Mouse (Mus musculus): ENCODE measurements around the gene Txk. TPM values are rescaled to one million over a fixed set of nuclear protein-coding genes. Genes with fewer than 3 reads are reported as not detected.
A peak's percentile ranks its signal among the peaks of the same experiment; 100 is the strongest.

Gene Txk
- polyA plus RNA-seq, 1 experiment from 2014 or later, result 0.14 TPM

DNA sequence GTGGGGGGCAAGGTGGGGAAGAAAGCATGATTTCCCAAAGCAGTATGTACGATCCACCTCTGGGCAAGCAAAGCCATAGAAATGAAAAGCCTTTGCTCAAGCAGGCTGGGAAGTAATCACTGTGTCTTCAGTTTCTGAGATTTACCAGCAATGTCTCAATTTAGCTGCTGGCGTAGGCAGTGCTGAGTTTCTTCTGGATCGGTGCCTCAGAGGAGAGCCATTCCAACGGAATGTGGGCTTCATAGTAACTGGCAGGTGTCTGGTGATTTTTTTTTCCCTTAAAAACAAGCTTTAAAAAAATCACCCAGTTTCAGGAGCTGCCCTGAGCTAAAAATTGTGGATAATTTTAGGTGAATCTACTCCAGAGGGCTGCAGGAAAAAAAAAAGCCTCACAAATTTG, 5.2 kb downstream of the Txk start:
- 70% methylated on average over 4 of the region's 4 CpGs for WGBS
- H3K4me1 ChIP-seq, result no peaks in the 10 kb centered on the region

DNA sequence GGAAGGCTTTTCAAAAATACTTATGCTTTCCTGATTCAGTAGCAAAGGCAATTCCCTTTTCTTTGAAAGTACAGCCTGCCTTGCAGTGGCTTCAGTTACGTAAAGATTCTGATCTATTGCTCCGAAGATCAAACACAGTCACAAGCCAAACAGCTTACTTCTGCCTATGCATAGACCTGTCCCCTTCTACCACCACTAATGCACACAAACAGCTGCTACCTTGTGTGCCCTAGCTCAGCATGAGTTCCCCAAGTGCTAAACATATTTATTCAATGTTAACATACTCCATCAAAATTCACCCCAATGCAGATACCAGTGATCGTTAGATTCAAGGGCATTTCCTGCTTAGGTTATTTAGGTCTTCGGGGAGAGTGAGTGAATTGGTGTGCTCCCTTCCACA, 6.1 kb downstream of the Txk start:
- no peak overlapping the region for H3K9ac ChIP-seq
- no peaks in the 10 kb centered on the region for H3K27me3 ChIP-seq (replicated peaks)
- H3K4me3 ChIP-seq, result no peak overlapping the region
- H3K27ac ChIP-seq, result no peak overlapping the region
- no peaks in the 10 kb centered on the region for H3K36me3 ChIP-seq (replicated peaks)
- no peak overlapping the region for H3K4me2 ChIP-seq
- WGBS, result 81% methylated on average over 4 of the region's 4 CpGs
- no peak for ATAC-seq (replicated peaks)
- H3K4me1 ChIP-seq, result no peaks in the 10 kb centered on the region
- no peaks in the 10 kb centered on the region for H3K9me3 ChIP-seq

More for the DNA sequence above, 5.2 kb downstream of the Txk start:
- Histone ChIP-seq H3K4me2 (no peak overlapping the region), H3K9me3 (no peaks in the 10 kb centered on the region), H3K4me3 (no peak overlapping the region), H3K27me3 (replicated peaks) (no peaks in the 10 kb centered on the region), H3K9ac (no peak overlapping the region), H3K27ac (no peak overlapping the region), H3K36me3 (replicated peaks) (no peaks in the 10 kb centered on the region)
- no peak for ATAC-seq (replicated peaks)

DNA sequence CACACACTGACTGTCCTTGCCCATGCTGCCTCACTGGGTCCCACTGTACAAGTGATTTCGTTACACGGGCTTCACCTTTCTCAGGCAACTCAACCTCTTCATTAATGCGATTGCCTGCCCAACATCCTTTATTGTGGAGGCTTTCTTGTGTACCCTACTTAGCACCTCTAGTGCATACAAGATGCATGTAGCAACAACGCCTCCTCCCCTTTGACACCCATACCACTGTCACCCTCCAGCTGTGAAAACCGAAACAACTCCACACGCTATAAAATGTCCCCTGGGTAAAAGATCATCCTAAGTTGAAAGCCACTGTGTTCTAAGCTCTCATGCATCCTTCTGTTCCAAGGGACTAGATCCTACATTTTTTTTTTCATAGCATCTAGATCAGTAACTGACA, 9.5 kb downstream of the Txk start:
- WGBS, result 96% methylated on average over 6 of the region's 6 CpGs
- ATAC-seq (replicated peaks), result no peak
- no peak overlapping the region for H3K9ac ChIP-seq
- no peaks in the 10 kb centered on the region for H3K4me1 ChIP-seq
- no peak overlapping the region for H3K4me2 ChIP-seq
- no peaks in the 10 kb centered on the region for H3K27me3 ChIP-seq (replicated peaks)
- H3K36me3 ChIP-seq (replicated peaks), result no peaks in the 10 kb centered on the region
- H3K27ac ChIP-seq, result no peak overlapping the region
- H3K4me3 ChIP-seq, result no peak overlapping the region
- H3K9me3 ChIP-seq, result no peaks in the 10 kb centered on the region

DNA sequence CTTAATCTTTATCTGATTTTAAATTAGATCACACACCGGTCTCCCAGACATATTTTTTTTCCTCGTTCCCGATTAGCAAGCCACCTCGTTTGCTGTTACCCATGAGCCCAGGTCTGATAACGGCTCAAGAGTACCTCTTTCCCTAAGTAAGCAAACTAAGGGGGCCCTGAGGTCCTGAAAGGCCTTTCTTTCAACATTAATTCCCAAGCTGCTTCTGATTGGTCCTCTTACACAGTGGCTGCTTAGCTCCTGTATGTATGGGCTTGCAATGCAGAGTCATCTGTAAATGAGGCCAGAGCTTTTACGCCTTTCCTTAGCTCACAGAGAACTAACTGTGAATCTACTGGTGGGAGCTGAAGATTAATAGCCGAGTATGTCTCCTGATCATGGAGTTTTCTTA, 15.7 kb downstream of the Txk start:
- Histone ChIP-seq H3K4me2 (no peak overlapping the region), H3K36me3 (replicated peaks) (no peaks in the 10 kb centered on the region), H3K9me3 (no peaks in the 10 kb centered on the region), H3K4me3 (no peak overlapping the region), H3K27me3 (replicated peaks) (no peaks in the 10 kb centered on the region), H3K4me1 (no peaks in the 10 kb centered on the region), H3K27ac (no peak overlapping the region), H3K9ac (no peak overlapping the region)
- WGBS, result 82% methylated on average over 7 of the region's 7 CpGs
- no peak for ATAC-seq (replicated peaks)

DNA sequence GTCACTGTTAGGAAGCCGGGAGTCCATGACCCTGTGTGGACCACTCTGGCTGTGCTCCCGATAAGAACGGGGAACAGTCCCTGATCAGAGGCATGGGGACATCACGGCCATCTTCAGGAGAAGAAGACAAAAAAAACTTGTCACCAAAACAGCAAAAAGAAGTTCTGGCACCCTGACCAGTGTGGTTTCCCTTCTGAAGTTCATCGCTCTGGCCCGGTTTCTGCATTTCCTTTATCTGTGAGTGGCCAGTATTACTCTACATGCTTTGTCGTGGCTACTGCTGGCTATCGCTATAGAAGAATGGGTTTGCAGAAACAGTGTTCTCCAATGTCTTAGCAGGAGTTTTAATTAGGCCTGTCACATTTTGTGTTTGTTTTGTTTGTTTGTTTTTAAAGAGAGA, 16.1 kb downstream of the Txk start:
- Histone ChIP-seq H3K9me3 (no peaks in the 10 kb centered on the region), H3K36me3 (replicated peaks) (no peaks in the 10 kb centered on the region), H3K27me3 (replicated peaks) (no peaks in the 10 kb centered on the region), H3K9ac (no peak overlapping the region), H3K4me3 (no peak overlapping the region), H3K27ac (no peak overlapping the region), H3K4me1 (no peaks in the 10 kb centered on the region), H3K4me2 (no peak overlapping the region)
- 79% methylated on average over 8 of the region's 8 CpGs for WGBS
- ATAC-seq (replicated peaks), result no peak

DNA sequence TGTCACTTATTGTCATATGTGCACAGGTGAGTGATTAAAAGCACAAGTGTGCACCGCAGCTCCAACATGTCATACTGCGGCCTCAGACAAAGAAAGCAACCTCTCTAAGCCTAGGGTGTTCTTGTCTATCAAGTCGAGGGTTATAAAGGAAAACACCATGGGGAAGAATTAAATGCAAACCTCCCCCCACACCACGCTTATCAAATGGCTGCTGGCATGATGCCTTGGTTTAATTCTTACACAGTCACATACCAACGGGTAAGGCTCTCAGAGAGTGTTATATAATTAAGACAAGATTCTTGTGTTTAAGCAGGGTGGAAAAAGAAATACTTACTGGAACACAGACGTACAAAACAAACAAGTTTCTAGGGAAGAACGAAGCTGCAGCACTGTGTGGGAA, 16.8 kb downstream of the Txk start:
- Histone ChIP-seq H3K9me3 (no peaks in the 10 kb centered on the region), H3K36me3 (replicated peaks) (no peaks in the 10 kb centered on the region)

DNA sequence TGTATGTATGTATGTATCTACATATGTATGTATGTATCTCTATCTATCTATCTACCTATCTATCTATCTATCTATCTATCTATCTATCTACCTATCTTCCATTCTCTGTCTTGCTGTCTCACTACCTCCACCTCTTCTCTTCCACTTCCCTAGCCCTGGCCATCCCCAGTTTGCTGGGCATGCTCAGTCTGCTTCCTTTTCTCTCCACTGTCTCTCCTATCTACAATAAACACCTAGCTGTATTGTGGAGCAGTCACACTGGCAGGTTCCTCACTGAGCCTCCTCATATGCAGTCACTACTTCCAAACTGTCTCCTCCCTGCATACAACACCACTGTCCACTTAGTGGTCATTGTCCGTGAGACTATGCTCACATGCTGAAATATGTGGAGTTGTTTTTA, 19.7 kb downstream of the Txk start:
- H3K9ac ChIP-seq, result no peak overlapping the region
- no peak overlapping the region for H3K4me3 ChIP-seq
- WGBS, result 94% methylated on average over 1 of the region's 1 CpGs
- H3K27ac ChIP-seq, result no peak overlapping the region
- no peaks in the 10 kb centered on the region for H3K4me1 ChIP-seq
- H3K4me2 ChIP-seq, result no peak overlapping the region
- H3K9me3 ChIP-seq, result no peaks in the 10 kb centered on the region
- no peak for ATAC-seq (replicated peaks)
- no peaks in the 10 kb centered on the region for H3K27me3 ChIP-seq (replicated peaks)
- no peaks in the 10 kb centered on the region for H3K36me3 ChIP-seq (replicated peaks)

More for the DNA sequence above, 16.8 kb downstream of the Txk start:
- no peaks in the 10 kb centered on the region for H3K4me1 ChIP-seq
- no peak for ATAC-seq (replicated peaks)
- H3K4me2 ChIP-seq, result no peak overlapping the region
- 48% methylated on average over 7 of the region's 7 CpGs for WGBS
- H3K9ac ChIP-seq, result no peak overlapping the region
- no peaks in the 10 kb centered on the region for H3K27me3 ChIP-seq (replicated peaks)
- no peak overlapping the region for H3K27ac ChIP-seq
- no peak overlapping the region for H3K4me3 ChIP-seq

DNA sequence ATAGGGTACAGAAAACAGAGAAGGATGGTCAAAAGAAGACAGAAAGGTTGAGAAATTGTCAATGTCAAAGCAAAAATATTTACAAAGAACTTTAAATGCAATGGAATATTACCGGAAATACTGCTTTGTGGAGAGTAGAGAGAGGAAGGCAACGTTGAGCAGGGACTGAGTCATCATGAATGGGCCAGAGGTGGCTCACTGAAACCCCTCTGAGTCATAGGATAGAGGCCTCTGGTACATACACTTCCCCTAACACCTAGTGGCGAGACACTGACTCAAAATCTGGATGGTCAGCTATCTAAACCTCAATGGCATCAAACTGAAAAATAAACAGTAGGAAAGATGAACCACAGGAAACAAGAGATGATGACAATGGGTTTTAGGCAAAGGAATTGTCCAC, 27.2 kb downstream of the Txk start:
- Histone ChIP-seq H3K4me1 (no peaks in the 10 kb centered on the region), H3K4me2 (no peak overlapping the region), H3K9me3 (no peaks in the 10 kb centered on the region), H3K36me3 (replicated peaks) (no peaks in the 10 kb centered on the region), H3K4me3 (no peak overlapping the region), H3K27me3 (replicated peaks) (no peaks in the 10 kb centered on the region), H3K27ac (no peak overlapping the region), H3K9ac (no peak overlapping the region)
- ATAC-seq (replicated peaks), result no peak
- WGBS, result 87% methylated on average over 3 of the region's 3 CpGs

DNA sequence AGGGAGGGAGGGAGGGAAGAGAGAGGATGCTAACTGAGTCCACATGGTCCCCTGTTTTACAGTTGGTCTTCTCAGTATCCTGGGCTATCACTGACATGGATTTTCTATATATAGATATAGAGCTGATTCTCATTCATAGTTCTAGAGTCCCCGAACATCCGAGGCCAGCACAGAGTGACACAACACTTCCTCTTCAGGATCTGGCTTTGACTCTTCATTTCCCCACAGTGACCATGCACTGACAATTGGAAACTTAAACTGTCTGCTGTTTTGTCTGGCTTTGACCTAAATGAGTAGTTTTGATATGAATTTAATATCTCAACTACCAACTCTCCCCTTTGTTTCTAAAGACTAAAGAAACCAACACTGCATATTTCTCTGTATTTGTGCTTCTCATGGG, 29.1 kb downstream of the Txk start:
- Histone ChIP-seq H3K27me3 (replicated peaks) (no peaks in the 10 kb centered on the region), H3K4me3 (no peak overlapping the region)
- 82% methylated on average over 2 of the region's 2 CpGs for WGBS

DNA sequence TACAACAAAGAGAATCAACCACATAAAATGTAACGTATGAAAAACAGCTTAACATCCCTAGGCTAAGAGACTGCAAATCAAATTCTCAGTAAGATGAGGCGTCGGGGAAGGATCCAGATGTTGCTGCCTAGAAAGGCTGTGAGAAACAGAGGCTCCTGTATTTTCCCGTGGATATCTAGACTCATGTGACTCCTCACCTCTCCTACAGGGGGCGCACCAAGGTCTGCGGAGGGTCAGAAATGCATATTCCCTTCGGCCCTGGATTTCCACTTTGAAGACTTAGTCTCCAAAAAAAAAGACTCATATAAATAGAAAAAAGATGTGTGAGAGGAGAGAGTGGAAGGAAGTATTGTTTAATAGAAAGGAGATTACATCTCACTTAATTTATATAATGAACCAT, 32.0 kb downstream of the Txk start:
- Histone ChIP-seq H3K4me2 (no peak overlapping the region), H3K4me3 (no peak overlapping the region), H3K4me1 (no peaks in the 10 kb centered on the region), H3K9ac (no peak overlapping the region), H3K27ac (no peak overlapping the region), H3K27me3 (replicated peaks) (no peaks in the 10 kb centered on the region), H3K9me3 (no peaks in the 10 kb centered on the region), H3K36me3 (replicated peaks) (no peaks in the 10 kb centered on the region)
- WGBS, result 64% methylated on average over 7 of the region's 7 CpGs
- ATAC-seq (replicated peaks), result no peak

More for the DNA sequence above, 29.1 kb downstream of the Txk start:
- no peaks in the 10 kb centered on the region for H3K36me3 ChIP-seq (replicated peaks)
- no peak overlapping the region for H3K27ac ChIP-seq
- ATAC-seq (replicated peaks), result no peak
- H3K4me1 ChIP-seq, result no peaks in the 10 kb centered on the region
- no peak overlapping the region for H3K4me2 ChIP-seq
- no peaks in the 10 kb centered on the region for H3K9me3 ChIP-seq
- H3K9ac ChIP-seq, result no peak overlapping the region

DNA sequence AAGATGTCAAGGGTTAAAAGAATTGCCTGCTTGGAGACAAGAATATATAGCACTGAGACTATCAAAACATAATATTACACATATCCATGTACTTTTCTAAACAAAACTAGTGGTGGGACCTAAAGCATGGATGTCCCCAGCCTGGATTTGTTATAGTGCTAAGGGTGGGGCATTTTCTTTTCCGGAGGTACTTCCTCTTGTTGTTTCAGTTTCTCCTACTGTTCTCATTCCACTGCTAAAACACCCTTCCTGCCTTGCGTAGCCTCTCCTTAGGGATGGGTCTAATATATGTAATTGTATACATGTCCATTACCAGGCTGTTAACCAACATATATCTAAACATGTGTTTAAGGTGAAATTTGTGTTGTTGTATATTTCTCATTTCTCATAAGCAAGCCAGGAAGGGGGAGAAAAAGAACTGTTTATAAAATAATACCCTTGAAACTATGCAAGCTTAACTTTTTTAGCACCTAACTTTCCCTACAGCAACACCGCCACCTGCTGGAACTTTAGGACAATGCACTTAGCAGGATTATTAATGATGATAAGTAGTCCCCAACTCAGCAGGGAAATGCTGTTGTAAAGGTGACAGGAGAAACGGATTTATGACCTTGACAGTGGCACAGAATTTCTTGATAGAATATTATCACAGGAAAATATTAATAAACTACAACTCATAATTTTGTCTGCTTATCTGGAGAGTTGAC, 41.9 kb downstream of the Txk start:
- no peaks in the 10 kb centered on the region for H3K4me1 ChIP-seq
- 34% methylated on average over 4 of the region's 4 CpGs for WGBS
- H3K27ac ChIP-seq, result no peak overlapping the region

DNA sequence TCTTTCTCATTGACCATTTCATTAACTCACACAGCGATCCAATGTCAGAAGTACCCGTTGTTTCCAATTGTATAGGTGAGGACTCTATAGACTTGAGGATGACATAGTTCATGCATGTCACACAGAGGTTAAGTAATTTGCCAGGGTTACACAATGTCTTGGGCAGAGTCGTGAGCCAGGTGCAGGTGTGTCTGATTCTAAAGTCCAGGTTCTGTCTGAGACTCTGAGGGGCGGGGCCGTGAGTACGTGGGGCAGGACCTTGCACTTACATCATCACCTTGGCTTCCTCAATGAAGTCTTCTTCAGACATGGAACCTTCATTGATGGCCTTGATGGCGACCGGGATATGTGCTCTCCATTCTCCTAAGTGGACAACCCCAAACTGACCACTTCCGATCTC, 42.6 kb downstream of the Txk start:
- H3K4me1 ChIP-seq, result no peaks in the 10 kb centered on the region
- no peak overlapping the region for H3K27ac ChIP-seq
- no peaks in the 10 kb centered on the region for H3K36me3 ChIP-seq (replicated peaks)
- H3K4me3 ChIP-seq, result no peak overlapping the region
- H3K4me2 ChIP-seq, result no peak overlapping the region
- WGBS, result 97% methylated on average over 9 of the region's 9 CpGs
- no peak overlapping the region for H3K9ac ChIP-seq
- no peaks in the 10 kb centered on the region for H3K27me3 ChIP-seq (replicated peaks)
- no peaks in the 10 kb centered on the region for H3K9me3 ChIP-seq
- ATAC-seq (replicated peaks), result no peak

More for the DNA sequence above, 41.9 kb downstream of the Txk start:
- H3K9me3 ChIP-seq, result no peaks in the 10 kb centered on the region
- no peaks in the 10 kb centered on the region for H3K36me3 ChIP-seq (replicated peaks)
- no peaks in the 10 kb centered on the region for H3K27me3 ChIP-seq (replicated peaks)
- H3K4me3 ChIP-seq, result no peak overlapping the region
- no peak overlapping the region for H3K9ac ChIP-seq
- 0 out of 2 replicates have a peak, but pooled peaks have one; percentile 50 for ATAC-seq (replicated peaks)
- no peak overlapping the region for H3K4me2 ChIP-seq

DNA sequence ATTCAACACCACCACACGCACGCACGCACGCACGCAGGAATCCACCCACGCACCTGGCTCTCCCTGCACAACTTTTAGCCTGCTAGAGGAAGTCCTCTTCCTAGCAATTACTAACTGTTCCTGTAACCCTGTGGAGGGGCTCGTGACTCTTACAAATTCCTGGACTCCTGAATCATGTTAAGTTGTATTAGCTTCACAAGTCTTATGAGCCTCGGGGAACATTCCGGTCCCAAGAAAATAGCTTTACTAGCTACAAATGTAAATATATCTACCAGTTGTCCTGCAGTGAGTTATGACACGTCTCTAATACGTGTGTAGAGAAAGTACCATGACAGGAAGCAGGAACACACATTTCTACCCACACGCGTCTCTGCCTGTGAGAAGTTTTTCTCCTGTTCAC, 43.1 kb downstream of the Txk start:
- Histone ChIP-seq H3K4me1 (no peaks in the 10 kb centered on the region), H3K36me3 (replicated peaks) (no peaks in the 10 kb centered on the region), H3K9me3 (no peaks in the 10 kb centered on the region), H3K9ac (no peak overlapping the region), H3K27me3 (replicated peaks) (no peaks in the 10 kb centered on the region), H3K27ac (no peak overlapping the region), H3K4me2 (no peak overlapping the region), H3K4me3 (no peak overlapping the region)
- ATAC-seq (replicated peaks), result no peak
- 90% methylated on average over 13 of the region's 13 CpGs for WGBS
